20 mouse cellular contexts compared by ENCODE assay signal in the genomic region with DNA sequence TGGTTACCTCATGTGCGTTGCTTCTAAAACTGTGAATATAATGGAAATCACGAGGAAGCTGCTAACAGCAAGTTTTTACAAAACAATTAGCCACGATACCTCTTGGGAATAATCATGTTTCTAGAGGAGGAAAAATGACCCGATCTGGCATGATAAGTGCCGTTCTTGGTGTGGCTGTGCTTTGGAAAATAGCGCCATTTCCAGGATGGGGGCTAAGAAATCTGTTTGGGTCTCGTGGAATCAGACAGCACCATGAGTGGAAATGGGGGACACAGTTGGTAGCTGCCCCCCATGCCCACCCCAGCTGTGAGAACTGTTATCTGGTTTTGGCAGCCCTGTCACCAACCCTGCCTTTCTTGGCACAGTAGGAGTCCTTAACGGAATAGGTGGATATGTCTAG. TPM values are rescaled to one million over a fixed set of nuclear protein-coding genes. Genes with fewer than 3 reads are reported as not detected.
DNase-seq lines count a peak whose midpoint lies in the region; TF ChIP-seq lines count a peak whose summit lies in the region.
"Had no signal": no experiment of that assay in that cellular context is flagged by ENCODE, and none has a peak within 500 bp of the region (broad histone marks: within the 10 kb centered on the region; RNA-seq: fewer than 3 reads in every experiment).

No protein-coding gene starts in this region.

- H3K79me2 ChIP-seq in macrophage (ENCODE audit: inconsistent target): no peaks in the 10 kb centered on the region

- TF ChIP-seq CTCF in bone marrow macrophage, adult 2 months (IDR thresholded peaks at IDR 0.05; ENCODE audit: low read depth, low read length): no peak

- H3K27ac ChIP-seq in bone marrow macrophage, adult 2 months (ENCODE audit: insufficient read depth, low read depth, low read length): peak overlapping the region; percentile 85
- H3K27ac ChIP-seq in macrophage: peak overlapping the region; percentile 82
- H3K27ac ChIP-seq: embryonic facial prominence, embryonic 10.5 days; embryonic facial prominence, embryonic 12.5 days; forebrain, embryonic 13.5 days; forebrain, embryonic 15.5 days had no signal

- no peak for TF ChIP-seq POLR2A in bone marrow macrophage, adult 2 months (IDR thresholded peaks at IDR 0.05; ENCODE audit: borderline replicate concordance, low read depth, low read length)

- WGBS in macrophage (ENCODE audit: missing documents): 91% methylated on average over 8 of the region's 8 CpGs

- intact Hi-C loops in heart, postnatal 36 days (cut with DNase I): no loop called here

- H3K36me3 ChIP-seq in macrophage (ENCODE audit: inconsistent target): no peaks in the 10 kb centered on the region
- H3K36me3 ChIP-seq: embryonic facial prominence, embryonic 10.5 days; embryonic facial prominence, embryonic 12.5 days; forebrain, embryonic 15.5 days had no signal

- H3K4me1 ChIP-seq in bone marrow macrophage, adult 2 months (ENCODE audit: control insufficient read depth, insufficient read depth, low read length): peaks cover 60% of the 10 kb centered on the region
- H3K4me1 ChIP-seq: embryonic facial prominence, embryonic 12.5 days; forebrain, embryonic 13.5 days; forebrain, embryonic 15.5 days had no signal

- no peak overlapping the region for H3K4me3 ChIP-seq in bone marrow macrophage, adult 2 months (ENCODE audit: insufficient read depth, low read length)
- no peak overlapping the region for H3K4me3 ChIP-seq in macrophage (ENCODE audit: inconsistent target)
- H3K4me3 ChIP-seq: embryonic facial prominence, embryonic 10.5 days; embryonic facial prominence, embryonic 12.5 days; forebrain, embryonic 13.5 days; forebrain, embryonic 15.5 days had no signal

- DNase-seq in heart, adult 11 months: peak; percentile 91
- no peak for DNase-seq in heart, postnatal 36 days
- no peak for DNase-seq in liver
- DNase-seq: adrenal gland, adult 2 months; adrenal gland, postnatal 10 days; adrenal gland, postnatal 25 days; cerebellum, adult 11-12 months; cerebellum, adult 2 months; cerebellum, adult 9-10 months; cerebellum, postnatal 10 days; cerebellum, postnatal 25 days; forebrain, postnatal 0 days had no signal

RNA-seq across cellular contexts. Expression of gene Hrh1, which starts 34.0 kb away (rescaled TPM):
- total RNA-seq in heart, postnatal 36 days (2021): under 1 TPM; 0.19 to 0.81 TPM
- polyA plus RNA-seq in bone marrow macrophage, adult 2 months (2012; ENCODE audit: insufficient read depth, insufficient read length, missing spikeins): 0.66 and 0.76 TPM in 2 replicates
- 1 to 10 TPM in 6 of 26 experiments, under 1 TPM in 14, not detected in 6; 0.18 to 3.1 (median 0.74) TPM for total RNA-seq in macrophage (2018; cell fraction: chromatin; rRNA removed)
- under 1 TPM; 0.03 to 0.67 (median 0.27) TPM for total RNA-seq in macrophage (2018; cell fraction: cytosol; rRNA removed)
- total RNA-seq in macrophage (2018; cell fraction: nucleus; rRNA removed): 1 to 10 TPM in 7 of 26 experiments, under 1 TPM in 18, not detected in 1; 0.12 to 4.8 (median 0.44) TPM
- polyA plus RNA-seq in macrophage (2018): 0.27 to 0.90 TPM (median 0.37 TPM) in 3 replicates
- total RNA-seq: MEL had no signal
- polyA plus RNA-seq: embryonic facial prominence, embryonic 14.5 days had no signal
